Mouse (Mus musculus) liver, embryonic 13.5 days (tissue): ENCODE results near the gene Mroh3. TPM values are rescaled to one million over a fixed set of nuclear protein-coding genes. Genes with fewer than 3 reads are reported as not detected.
A peak's percentile ranks its signal among the peaks of the same experiment; 100 is the strongest.

Source experiments
- ATAC-seq: fragments of 200-750 bp; cut with Nextera tagmentation; 2 replicates; pipeline ENCODE4 v1.8.0; 2017; ENCODE audit warnings: low read depth, mild to moderate bottlenecking, moderate number of reproducible peaks, moderate library complexity
- DNase-seq: peaks from one replicate; pipeline ENCODE4 v3.0.0; 2022
- H3K27ac ChIP-seq: fragments of 300-500 bp; sonication (generic); 2 replicates; pipeline ENCODE4 v1.5.1; 2015; ENCODE audit warnings: moderate library complexity, mild to moderate bottlenecking, inconsistent platforms
- H3K27me3 ChIP-seq: fragments of 300-500 bp; sonication (generic); 2 replicates; pipeline ENCODE4 v1.6.1; 2015; ENCODE audit warnings: mild to moderate bottlenecking, inconsistent platforms
- H3K36me3 ChIP-seq: fragments of 300-500 bp; sonication (generic); 2 replicates; pipeline ENCODE4 v1.6.1; 2015; ENCODE audit warnings: mild to moderate bottlenecking, inconsistent platforms
- H3K4me1 ChIP-seq: fragments of 300-500 bp; sonication (generic); replicated peaks from 2 replicates; pipeline ENCODE4 v1.6.1; 2015; ENCODE audit warnings: inconsistent platforms
- H3K4me2 ChIP-seq: fragments of 300-500 bp; sonication (generic); 2 replicates; pipeline ENCODE4 v1.6.1; 2015; ENCODE audit warnings: inconsistent platforms, mild to moderate bottlenecking, moderate library complexity
- H3K4me3 ChIP-seq: fragments of 300-500 bp; sonication (generic); replicated peaks from 2 replicates; pipeline ENCODE4 v1.5.1; 2015; ENCODE audit warnings: mild to moderate bottlenecking, inconsistent platforms
- H3K9ac ChIP-seq: fragments of 300-500 bp; sonication (generic); 2 replicates; pipeline ENCODE4 v1.6.1; 2015; ENCODE audit warnings: mild to moderate bottlenecking, inconsistent platforms
- H3K9me3 ChIP-seq: fragments of 300-500 bp; sonication (generic); replicated peaks from 2 replicates; pipeline ENCODE4 v1.6.1; 2016; ENCODE audit warnings: inconsistent platforms
- WGBS: fragments of 180-500 bp; shearing (Covaris S2); methylation state at CpG from one replicate; pipeline ENCODE4 v1.1.7; 2015; ENCODE audit not compliant: insufficient replicate concordance; 5-methylcytosine and 5-hydroxymethylcytosine counted together
- polyA plus RNA-seq: library from polyadenylated mRNA; unstranded; fragments of >200 nt; fragmentation: Nextera tagmentation; extraction: Ambion mirVana; gene quantifications from 2 replicates; pipeline ENCODE4 v1.2.1, GENCODE M21; 2015

Gene Mroh3
- polyA plus RNA-seq, 1 experiment from 2014 or later = not detected

DNA sequence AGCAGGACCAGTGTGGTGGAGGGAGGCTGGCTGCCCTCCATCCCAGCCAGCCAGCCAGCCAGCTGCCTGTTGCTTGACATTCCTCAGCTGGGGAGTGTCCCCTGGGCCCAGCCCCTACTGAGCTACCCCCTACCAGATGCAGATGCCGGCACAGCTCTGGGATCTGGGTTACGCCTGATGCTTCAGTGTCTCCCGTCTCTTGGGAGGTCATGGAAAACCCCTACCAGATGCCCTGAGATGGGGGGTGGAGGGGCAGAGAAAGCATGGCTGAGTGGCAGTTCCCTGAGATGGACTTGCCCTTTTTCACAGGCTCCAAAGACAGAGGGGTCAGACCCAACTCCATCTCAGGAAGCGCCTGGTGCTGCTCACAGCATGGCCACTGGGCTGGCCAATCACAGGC is 76.1 kb downstream of the Mroh3 start:
- H3K27ac ChIP-seq = peak overlapping the region; percentile 69
- WGBS = 71% methylated on average over 4 of the region's 4 CpGs
- no peak overlapping the region for H3K4me3 ChIP-seq
- H3K4me1 ChIP-seq = peaks cover 99% of the 10 kb centered on the region
- no peak overlapping the region for H3K9ac ChIP-seq
- no peak for ATAC-seq
- no peaks in the 10 kb centered on the region for H3K9me3 ChIP-seq
- no peak overlapping the region for H3K4me2 ChIP-seq
- H3K36me3 ChIP-seq = no peaks in the 10 kb centered on the region
- no peak for DNase-seq
- no peaks in the 10 kb centered on the region for H3K27me3 ChIP-seq

DNA sequence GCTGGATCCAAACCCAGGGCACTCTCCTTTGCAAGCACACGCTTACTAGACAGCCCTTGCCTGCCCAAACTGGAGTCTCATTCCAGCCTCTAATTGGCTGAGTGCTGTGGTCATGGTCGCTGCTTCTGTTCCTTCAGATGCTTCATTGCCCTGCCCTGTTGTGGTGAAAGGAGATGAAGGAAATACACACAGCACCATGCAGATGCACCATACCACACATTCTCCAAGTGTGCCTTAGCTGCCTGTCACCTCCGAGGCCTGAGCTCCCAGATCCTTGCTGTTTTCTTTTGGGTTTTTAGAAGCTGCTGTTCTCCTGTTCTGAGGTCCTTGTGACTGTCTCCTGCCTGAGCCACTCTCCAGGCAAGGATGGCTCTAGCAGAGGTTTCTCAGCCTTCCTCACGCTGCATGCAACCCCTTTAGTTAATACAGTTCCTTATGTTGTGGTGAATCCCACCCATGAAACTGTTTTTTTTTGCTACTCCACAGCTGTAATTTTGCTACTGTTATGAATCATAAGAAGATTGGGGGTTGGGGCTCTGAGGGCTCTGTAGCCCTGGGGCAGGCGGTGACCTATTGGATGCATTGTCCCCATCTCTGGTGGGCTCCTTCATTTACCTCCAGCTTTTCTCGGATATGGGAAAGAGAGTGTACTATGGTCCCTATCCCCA is 76.7 kb downstream of the Mroh3 start:
- Histone ChIP-seq H3K27me3 (no peaks in the 10 kb centered on the region), H3K9me3 (no peaks in the 10 kb centered on the region), H3K4me3 (no peak overlapping the region), H3K9ac (peak overlapping the region; percentile 10; the same call in 1 of the 2 replicates), H3K4me1 (peaks cover 99% of the 10 kb centered on the region), H3K4me2 (peak overlapping the region; percentile 99; the same call in 1 of the 2 replicates), H3K27ac (peak overlapping the region; percentile 84), H3K36me3 (no peaks in the 10 kb centered on the region)
- DNase-seq (no peak), ATAC-seq (no peak)
- 70% methylated on average over 6 of the region's 6 CpGs for WGBS

DNA sequence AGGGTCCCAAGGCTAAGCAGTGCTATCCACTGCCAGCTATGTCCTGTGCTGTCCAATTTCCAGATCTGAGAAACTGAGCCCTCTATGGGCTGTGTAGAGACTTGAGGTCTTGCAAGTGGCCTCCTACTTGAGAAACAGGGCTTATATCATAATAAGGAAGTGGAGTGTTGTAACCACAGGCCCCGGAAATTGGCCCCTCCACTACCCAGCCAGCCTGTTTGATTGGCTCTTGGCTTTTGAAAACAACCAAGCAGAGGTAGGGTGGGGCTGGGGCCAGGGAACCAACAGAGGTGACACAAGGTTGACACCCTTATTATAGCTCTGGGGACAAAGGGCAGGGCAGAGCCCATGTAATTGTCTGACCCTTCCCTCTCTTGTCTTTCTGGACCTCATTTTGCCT is 77.6 kb downstream of the Mroh3 start:
- 12% methylated on average over 1 of the region's 1 CpGs for WGBS
- ATAC-seq (peak; percentile 78), DNase-seq (peak; percentile 76)
- Histone ChIP-seq H3K27ac (peak overlapping the region; percentile 84), H3K27me3 (no peaks in the 10 kb centered on the region), H3K4me1 (peaks cover 99% of the 10 kb centered on the region), H3K4me2 (peak overlapping the region; percentile 99), H3K4me3 (no peak overlapping the region), H3K9me3 (no peaks in the 10 kb centered on the region), H3K9ac (peak overlapping the region; percentile 58), H3K36me3 (no peaks in the 10 kb centered on the region)

DNA sequence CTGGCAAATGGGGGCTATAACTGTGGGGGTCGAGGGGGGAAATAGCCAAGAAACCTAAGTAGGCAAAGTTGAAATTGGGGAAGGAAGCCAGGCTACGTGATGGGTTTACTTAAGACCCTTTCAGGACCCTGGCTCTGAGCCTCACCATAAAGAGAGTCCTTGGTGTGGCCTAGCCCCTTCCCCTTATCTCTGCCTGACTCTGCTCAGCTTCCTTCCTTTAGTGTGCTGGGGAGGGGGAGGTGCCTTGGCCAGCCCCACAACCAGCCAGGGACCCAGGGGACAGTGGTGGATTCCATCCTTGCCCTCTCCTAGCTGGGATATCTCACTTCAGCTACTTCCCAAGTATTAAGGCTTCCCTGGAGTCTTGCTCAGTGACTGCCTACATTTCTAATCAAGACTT is 78.1 kb downstream of the Mroh3 start:
- peak overlapping the region; percentile 58 for H3K9ac ChIP-seq

DNA sequence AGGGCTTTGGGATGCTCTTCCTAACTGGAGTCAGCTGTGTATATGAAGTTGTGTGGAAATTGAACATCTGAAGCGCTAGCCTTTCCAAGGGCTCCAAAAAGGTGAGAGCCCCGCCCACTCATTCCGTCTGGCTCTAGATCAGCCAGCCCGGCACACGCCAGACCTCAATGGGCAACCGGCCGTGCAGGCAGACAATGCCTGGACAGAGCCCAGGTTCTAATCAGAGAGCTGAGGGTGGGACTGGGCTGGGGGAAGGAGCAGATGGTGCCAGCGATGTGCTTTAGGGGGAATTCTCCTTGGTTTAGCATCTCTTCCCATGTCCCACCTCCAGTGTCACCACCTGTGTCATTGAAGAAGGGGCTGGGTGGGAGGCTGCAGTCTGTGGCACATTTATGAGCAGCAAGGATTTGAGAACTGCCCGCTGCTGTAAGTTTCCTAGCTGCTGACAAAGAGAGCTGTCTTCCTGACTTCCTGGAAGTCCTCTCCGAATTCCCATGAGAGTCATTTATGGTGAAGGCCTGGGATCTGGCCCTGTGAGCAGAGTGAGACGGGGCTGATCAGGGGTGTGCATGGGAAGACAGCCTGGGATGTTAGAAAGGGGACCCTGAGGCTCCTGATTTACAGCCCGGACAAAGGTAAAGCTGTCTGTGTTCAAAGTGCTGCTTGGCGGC is 78.9 kb downstream of the Mroh3 start:
- Histone ChIP-seq H3K27me3 (no peaks in the 10 kb centered on the region), H3K4me2 (peak overlapping the region; percentile 99), H3K9me3 (no peaks in the 10 kb centered on the region), H3K27ac (peak overlapping the region; percentile 84), H3K4me1 (peaks cover 97% of the 10 kb centered on the region), H3K9ac (peak overlapping the region; percentile 19; the same call in 1 of the 2 replicates), H3K4me3 (no peak overlapping the region), H3K36me3 (no peaks in the 10 kb centered on the region)
- 41% methylated on average over 13 of the region's 13 CpGs for WGBS
- DNase-seq (no peak), ATAC-seq (no peak)

More for the DNA sequence above, 78.1 kb downstream of the Mroh3 start:
- Histone ChIP-seq H3K27me3 (no peaks in the 10 kb centered on the region), H3K9me3 (no peaks in the 10 kb centered on the region), H3K4me1 (peaks cover 97% of the 10 kb centered on the region), H3K4me2 (peak overlapping the region; percentile 99), H3K27ac (peak overlapping the region; percentile 84), H3K36me3 (no peaks in the 10 kb centered on the region), H3K4me3 (no peak overlapping the region)
- DNase-seq (no peak), ATAC-seq (no peak)
- 16% methylated on average over 2 of the region's 2 CpGs for WGBS

DNA sequence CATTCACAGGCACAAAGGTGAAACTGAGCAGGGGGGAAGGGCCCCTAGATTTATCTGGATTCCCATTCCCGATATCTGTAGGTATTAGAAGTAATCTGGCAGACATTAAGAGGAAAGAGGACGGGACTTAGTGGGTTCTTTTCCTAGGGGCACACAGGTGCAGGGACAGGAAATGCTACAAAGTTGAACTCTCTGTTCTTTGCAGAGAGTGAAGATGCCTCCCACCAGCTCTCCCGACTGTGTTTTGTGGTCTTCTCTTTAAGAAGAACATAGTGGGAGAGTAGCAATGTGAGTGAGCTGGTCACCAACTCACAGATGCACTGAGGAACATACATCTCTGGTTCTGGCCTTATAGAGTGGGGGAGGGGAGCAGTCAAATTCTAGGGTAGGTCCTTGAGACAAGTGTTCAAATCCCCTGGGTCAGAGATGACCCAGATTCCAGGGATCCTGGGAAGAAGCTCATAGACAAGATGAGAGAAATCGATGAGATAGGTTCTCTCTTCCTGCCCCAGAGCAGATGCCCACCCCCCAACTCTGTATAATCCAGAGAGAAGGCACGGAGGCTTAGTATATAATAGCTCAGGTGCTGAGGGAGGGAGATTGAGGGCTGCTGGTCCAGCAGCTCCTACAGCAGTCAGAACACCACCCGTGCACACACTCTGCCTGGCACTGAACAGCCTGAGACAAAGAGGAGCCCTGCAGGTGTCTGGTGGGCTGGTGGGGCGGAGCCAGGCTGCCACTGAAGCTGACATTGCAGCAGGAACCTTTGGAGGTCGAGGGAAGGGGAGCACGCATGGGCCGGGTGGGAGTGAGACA is 80.0 kb downstream of the Mroh3 start:
- DNase-seq = no peak
- 35% methylated on average over 10 of the region's 10 CpGs for WGBS

More for the DNA sequence above, 80.0 kb downstream of the Mroh3 start:
- Histone ChIP-seq H3K9me3 (no peaks in the 10 kb centered on the region), H3K36me3 (no peaks in the 10 kb centered on the region), H3K9ac (peak overlapping the region; percentile 80), H3K4me1 (peaks cover 94% of the 10 kb centered on the region), H3K27me3 (no peaks in the 10 kb centered on the region), H3K4me3 (peak overlapping the region; percentile 74), H3K27ac (no peak overlapping the region), H3K4me2 (peak overlapping the region; percentile 99)
- no peak for ATAC-seq

Other genes with a start within 250 kb of the Mroh3 start
- not detected in 2 replicates for gene Igfn1, start 206.5 kb downstream of the Mroh3 start, polyA plus RNA-seq
- 90.9 and 95.3 TPM in 2 replicates for gene Tmem9, start 204.7 kb downstream of the Mroh3 start, polyA plus RNA-seq
- gene Ascl5, start 162.0 kb downstream of the Mroh3 start, polyA plus RNA-seq = not detected in 2 replicates
- 0.09 and 0.10 TPM in 2 replicates for gene Cacna1s, start 160.1 kb downstream of the Mroh3 start, polyA plus RNA-seq
- gene Kif21b, start 81.4 kb downstream of the Mroh3 start, polyA plus RNA-seq = 1.1 and 1.2 TPM in 2 replicates
- gene Inava, start 21.4 kb upstream of the Mroh3 start, polyA plus RNA-seq = 0.22 and 0.39 TPM in 2 replicates
- gene Gpr25, start 48.0 kb upstream of the Mroh3 start, polyA plus RNA-seq = not detected in 2 replicates
- gene Camsap2, start 133.3 kb upstream of the Mroh3 start, polyA plus RNA-seq = 5.8 and 7.0 TPM in 2 replicates
- 7.2 and 7.6 TPM in 2 replicates for gene Ddx59, start 202.4 kb upstream of the Mroh3 start, polyA plus RNA-seq